Mouse (Mus musculus): ENCODE measurements around the gene Grin1.
"Not testable (repeated sequence)": the region's sequence is repeated elsewhere in the genome, so short reads cannot be mapped to it uniquely, and the experiment has no call there.

The Grin1 gene

GRCm38 (mm10) chr2:25256443-25257109 is 62.4 kb downstream of the Grin1 start:
- DNase-seq (ENCODE audit: low read depth, low spot score) = not testable (repeated sequence)

DNA sequence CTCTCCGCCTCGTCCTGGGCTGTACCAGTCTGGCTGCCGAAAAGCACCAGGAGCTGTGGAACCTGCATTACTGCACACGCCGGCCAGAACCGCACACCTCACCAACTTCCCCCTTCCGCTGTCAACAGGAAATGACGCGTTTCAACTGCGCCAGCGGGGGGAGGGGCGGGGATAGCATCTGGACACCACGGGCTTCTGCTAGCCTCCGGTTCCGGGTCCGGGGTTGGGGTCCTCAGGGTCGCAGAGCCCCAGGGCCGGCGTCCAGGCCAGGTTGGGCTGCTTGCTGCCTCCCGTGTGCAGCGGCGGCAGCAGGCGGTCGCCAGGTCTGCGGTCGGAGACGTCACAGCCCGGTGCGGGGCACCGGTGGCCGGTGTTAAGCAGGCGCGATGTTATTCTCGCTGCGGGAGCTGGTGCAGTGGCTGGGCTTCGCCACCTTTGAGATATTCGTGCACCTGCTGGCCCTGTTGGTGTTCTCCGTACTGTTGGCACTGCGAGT is 63.7 kb downstream of the Grin1 start, which contains the start of gene Tmem203:
Gene Tmem203 (plus strand): TSS at position 156 of the 496 bp plus-strand sequence.
- DNase-seq (ENCODE audit: low read depth, low spot score) = peak; percentile 80

GRCm38 (mm10) chr2:25252331-25252730 is 66.7 kb downstream of the Grin1 start:
- no peak for DNase-seq (ENCODE audit: low read depth, low spot score)

DNA sequence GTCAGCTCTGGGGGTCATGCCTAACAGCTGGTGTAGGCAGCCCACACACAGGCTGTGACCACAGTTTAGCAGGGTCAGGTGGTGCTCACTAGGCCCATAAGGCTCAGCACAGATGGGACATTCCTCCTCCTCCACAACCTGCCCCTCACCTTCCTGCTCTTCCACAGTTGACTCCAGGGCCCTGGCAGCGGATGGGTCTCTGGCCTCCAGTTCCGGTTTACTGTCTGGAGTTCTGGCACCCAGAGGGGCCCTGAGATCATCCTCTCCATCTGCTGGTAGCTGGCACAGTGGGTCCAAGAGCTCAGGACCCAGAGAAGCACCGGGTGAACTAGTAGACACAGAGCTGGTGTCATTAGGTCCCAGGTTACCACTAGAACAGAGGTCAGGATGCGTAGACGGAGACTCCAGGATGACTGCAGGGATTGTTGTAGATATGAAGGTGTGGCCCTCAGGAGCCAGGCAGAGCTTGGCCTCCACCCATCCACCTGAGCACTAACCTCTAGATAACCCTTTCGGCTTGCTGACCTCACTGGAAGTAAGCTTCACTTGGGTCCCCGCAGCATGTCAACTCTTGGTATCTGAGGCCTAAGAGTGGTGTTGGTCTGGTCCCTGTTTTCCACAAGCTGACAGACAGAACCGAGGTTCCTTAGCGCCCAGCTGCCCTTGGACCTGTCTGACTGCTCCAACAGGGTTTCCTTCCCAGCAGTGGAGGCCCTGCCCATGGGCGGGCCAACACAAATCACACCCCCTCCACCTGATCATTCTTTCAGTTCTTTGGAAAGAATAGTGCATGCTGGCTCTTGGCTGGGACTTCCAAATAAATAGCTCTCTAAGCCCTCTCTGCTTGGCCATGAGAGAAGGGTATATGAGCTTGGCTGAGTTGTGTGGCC is 72.6 kb downstream of the Grin1 start, which contains the start of gene AL732309.1:
Gene AL732309.1 (minus strand): TSS at position 681 of the 890 bp plus-strand sequence.
- no peak for DNase-seq (ENCODE audit: low read depth, low spot score)

GRCm38 (mm10) chr2:25244144-25244543 is 74.8 kb downstream of the Grin1 start:
- DNase-seq (ENCODE audit: low read depth, low spot score) = no peak

DNA sequence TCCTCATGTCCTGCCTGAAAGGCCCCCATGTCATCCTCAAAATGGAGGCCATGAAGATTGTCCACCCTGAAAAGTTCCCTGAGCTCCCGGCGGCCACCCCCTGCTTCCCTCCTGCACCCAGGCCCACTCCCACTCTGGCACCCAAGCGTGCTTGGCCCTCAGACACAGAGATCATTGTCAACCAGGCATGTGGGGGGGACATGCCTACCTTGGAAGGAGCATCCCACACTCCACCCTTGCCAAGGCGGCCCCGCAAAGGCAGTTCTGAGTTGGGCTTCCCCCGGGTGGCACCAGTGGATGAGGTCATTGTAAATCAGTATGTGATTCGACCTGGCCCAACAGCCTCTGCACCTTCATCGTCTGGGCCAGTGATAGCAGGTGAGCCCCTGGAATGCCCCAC is 75.6 kb downstream of the Grin1 start:
- no peak for DNase-seq (ENCODE audit: low read depth, low spot score)

GRCm38 (mm10) chr2:25242101-25242506 is 76.9 kb downstream of the Grin1 start, which contains the start of the genes Rnf208 and Cysrt1:
Gene Rnf208 (plus strand): TSS chr2:25242255.
Gene Cysrt1 (minus strand): TSS chr2:25242452.
- no peak for DNase-seq (ENCODE audit: low read depth, low spot score)

- DNase-seq (ENCODE audit: low read depth, low spot score) = no peak
Measured at GRCm38 (mm10) chr2:25241438-25241775, 77.6 kb downstream of the Grin1 start.
